Mouse (Mus musculus) heart, embryonic 13.5 days (tissue): ENCODE data around the gene 1700028K03Rik. TPM values are rescaled to one million over a fixed set of nuclear protein-coding genes. Genes with fewer than 3 reads are reported as not detected.

Source experiments
- ATAC-seq: fragments of 200-750 bp; cut with Nextera tagmentation; 2 replicates; pipeline ENCODE4 v1.8.0; 2017; ENCODE audit warnings: moderate TSS enrichment; ENCODE audit not compliant: insufficient number of reproducible peaks, low FRiP score, low TSS enrichment; ENCODE audit errors: extremely low read depth
- H3K27ac ChIP-seq: fragments of 300-500 bp; sonication (generic); replicated peaks from 2 replicates; pipeline ENCODE4 v1.5.1; 2015; ENCODE audit warnings: moderate library complexity, mild to moderate bottlenecking, inconsistent platforms
- H3K27me3 ChIP-seq: fragments of 300-500 bp; sonication (generic); replicated peaks from 2 replicates; pipeline ENCODE4 v1.6.1; 2015; ENCODE audit warnings: mild to moderate bottlenecking, inconsistent platforms
- H3K36me3 ChIP-seq: fragments of 300-500 bp; sonication (generic); 2 replicates; pipeline ENCODE4 v1.6.1; 2015; ENCODE audit warnings: mild to moderate bottlenecking, inconsistent platforms
- H3K4me1 ChIP-seq: fragments of 300-500 bp; sonication (generic); 2 replicates; pipeline ENCODE4 v1.6.1; 2015; ENCODE audit warnings: inconsistent platforms
- H3K4me2 ChIP-seq: fragments of 300-500 bp; sonication (generic); 2 replicates; pipeline ENCODE4 v1.6.1; 2015; ENCODE audit warnings: inconsistent platforms, mild to moderate bottlenecking, moderate library complexity
- H3K4me3 ChIP-seq: fragments of 300-500 bp; sonication (generic); 2 replicates; pipeline ENCODE4 v1.5.1; 2015; ENCODE audit warnings: moderate library complexity, mild to moderate bottlenecking, inconsistent platforms
- H3K9ac ChIP-seq: fragments of 300-500 bp; sonication (generic); 2 replicates; pipeline ENCODE4 v1.6.1; 2015; ENCODE audit warnings: inconsistent platforms, mild to moderate bottlenecking, moderate library complexity
- H3K9me3 ChIP-seq: fragments of 300-500 bp; sonication (generic); 2 replicates; pipeline ENCODE4 v1.6.1; 2016; ENCODE audit warnings: inconsistent platforms
- WGBS: fragments of 180-500 bp; shearing (Covaris S2); methylation state at CpG from one replicate; pipeline ENCODE4 v1.1.7; 2015; ENCODE audit warnings: mixed read lengths; 5-methylcytosine and 5-hydroxymethylcytosine counted together
- polyA plus RNA-seq: library from polyadenylated mRNA; unstranded; fragments of >200 nt; fragmentation: Nextera tagmentation; extraction: Ambion mirVana; gene quantifications from 2 replicates; pipeline ENCODE4 v1.2.1, GENCODE M21; 2015

Gene 1700028K03Rik
- polyA plus RNA-seq: 0.08 and 0.20 TPM in 2 replicates

- Histone ChIP-seq H3K27me3 (no peaks in the 10 kb centered on the region), H3K9ac (no peak within 1 kb of the TSS), H3K4me3 (no peak within 1 kb of the TSS), H3K36me3 (no peaks in the 10 kb centered on the region), H3K4me2 (peak within 1 kb of the TSS; percentile 11), H3K27ac (no peak within 1 kb of the TSS), H3K9me3 (no peaks in the 10 kb centered on the region), H3K4me1 (no peaks in the 10 kb centered on the region)
- WGBS: 65% methylated on average over 15 of the region's 15 CpGs
- ATAC-seq: no peak
Measured at GRCm38 (mm10) chr5:107534581-107534980, at the start of gene 1700028K03Rik. Gene 1700028K03Rik, plus strand, starts transcription at chr5:107534709.

- Histone ChIP-seq H3K4me2 (no peak overlapping the region), H3K27me3 (no peaks in the 10 kb centered on the region), H3K4me1 (peaks cover 9% of the 10 kb centered on the region), H3K27ac (0 out of 2 replicates have a peak overlapping the region, but pooled peaks have one; percentile 12), H3K36me3 (peaks cover 16% of the 10 kb centered on the region), H3K9ac (no peak overlapping the region), H3K9me3 (no peaks in the 10 kb centered on the region), H3K4me3 (no peak overlapping the region)
- ATAC-seq: no peak
- 55% methylated on average over 4 of the region's 4 CpGs for WGBS
Measured at GRCm38 (mm10) chr5:107488996-107489395, 45.5 kb upstream of the 1700028K03Rik start.

GRCm38 (mm10) chr5:107491036-107491435 is 43.5 kb upstream of the 1700028K03Rik start:
- H3K27ac ChIP-seq: no peak overlapping the region
- no peaks in the 10 kb centered on the region for H3K27me3 ChIP-seq
- no peak for ATAC-seq
- peaks cover 3% of the 10 kb centered on the region; the same call in 1 of the 2 replicates for H3K9me3 ChIP-seq
- H3K4me2 ChIP-seq: no peak overlapping the region
- no peak overlapping the region for H3K9ac ChIP-seq
- H3K4me1 ChIP-seq: peaks cover 9% of the 10 kb centered on the region
- 77% methylated on average over 9 of the region's 9 CpGs for WGBS
- peaks cover 21% of the 10 kb centered on the region for H3K36me3 ChIP-seq
- no peak overlapping the region for H3K4me3 ChIP-seq

GRCm38 (mm10) chr5:107492471-107492870 is 42.0 kb upstream of the 1700028K03Rik start:
- Histone ChIP-seq H3K27ac (no peak overlapping the region), H3K4me1 (peaks cover 9% of the 10 kb centered on the region), H3K36me3 (peaks cover 21% of the 10 kb centered on the region), H3K27me3 (no peaks in the 10 kb centered on the region), H3K9me3 (peaks cover 3% of the 10 kb centered on the region; the same call in 1 of the 2 replicates), H3K4me2 (no peak overlapping the region), H3K9ac (no peak overlapping the region), H3K4me3 (no peak overlapping the region)
- no peak for ATAC-seq
- WGBS: 89% methylated on average over 2 of the region's 2 CpGs

- H3K9ac ChIP-seq: no peak overlapping the region
- no peak overlapping the region for H3K4me3 ChIP-seq
- H3K27me3 ChIP-seq: no peaks in the 10 kb centered on the region
- H3K9me3 ChIP-seq: peaks cover 3% of the 10 kb centered on the region; the same call in 1 of the 2 replicates
- ATAC-seq: no peak
- H3K4me2 ChIP-seq: no peak overlapping the region
- H3K36me3 ChIP-seq: peaks cover 21% of the 10 kb centered on the region
- 90% methylated on average over 5 of the region's 5 CpGs for WGBS
- H3K4me1 ChIP-seq: no peaks in the 10 kb centered on the region
- no peak overlapping the region for H3K27ac ChIP-seq
Measured at GRCm38 (mm10) chr5:107494759-107495158, 39.8 kb upstream of the 1700028K03Rik start.

GRCm38 (mm10) chr5:107496047-107496446 is 38.5 kb upstream of the 1700028K03Rik start:
- H3K27me3 ChIP-seq: no peaks in the 10 kb centered on the region
- H3K27ac ChIP-seq: no peak overlapping the region
- no peak for ATAC-seq
- peaks cover 22% of the 10 kb centered on the region for H3K36me3 ChIP-seq
- H3K9ac ChIP-seq: no peak overlapping the region
- WGBS: 82% methylated on average over 2 of the region's 2 CpGs
- peaks cover 3% of the 10 kb centered on the region; the same call in 1 of the 2 replicates for H3K9me3 ChIP-seq
- H3K4me2 ChIP-seq: no peak overlapping the region
- no peaks in the 10 kb centered on the region for H3K4me1 ChIP-seq
- no peak overlapping the region for H3K4me3 ChIP-seq

- H3K9me3 ChIP-seq: peaks cover 3% of the 10 kb centered on the region; the same call in 1 of the 2 replicates
- H3K27me3 ChIP-seq: no peaks in the 10 kb centered on the region
- H3K4me2 ChIP-seq: no peak overlapping the region
- no peak overlapping the region for H3K4me3 ChIP-seq
- no peaks in the 10 kb centered on the region for H3K4me1 ChIP-seq
- no peak for ATAC-seq
- 74% methylated on average over 10 of the region's 10 CpGs for WGBS
- H3K9ac ChIP-seq: no peak overlapping the region
- H3K36me3 ChIP-seq: peaks cover 16% of the 10 kb centered on the region
- H3K27ac ChIP-seq: no peak overlapping the region
Measured at GRCm38 (mm10) chr5:107497519-107498501, 36.7 kb upstream of the 1700028K03Rik start.

- ATAC-seq: no peak
- Histone ChIP-seq H3K9me3 (peaks cover 3% of the 10 kb centered on the region; the same call in 1 of the 2 replicates), H3K27me3 (no peaks in the 10 kb centered on the region), H3K36me3 (peaks cover 16% of the 10 kb centered on the region), H3K4me1 (no peaks in the 10 kb centered on the region), H3K4me2 (no peak overlapping the region), H3K4me3 (no peak overlapping the region), H3K27ac (no peak overlapping the region), H3K9ac (no peak overlapping the region)
- WGBS: 74% methylated on average over 5 of the region's 5 CpGs
Measured at GRCm38 (mm10) chr5:107498806-107499310, 35.7 kb upstream of the 1700028K03Rik start.

GRCm38 (mm10) chr5:107499891-107500535 is 34.5 kb upstream of the 1700028K03Rik start:
- Histone ChIP-seq H3K4me2 (no peak overlapping the region), H3K27ac (no peak overlapping the region), H3K4me1 (no peaks in the 10 kb centered on the region), H3K4me3 (no peak overlapping the region), H3K9me3 (no peaks in the 10 kb centered on the region), H3K9ac (no peak overlapping the region), H3K27me3 (no peaks in the 10 kb centered on the region), H3K36me3 (peaks cover 16% of the 10 kb centered on the region; the same call in 1 of the 2 replicates)
- 86% methylated on average over 5 of the region's 5 CpGs for WGBS
- no peak for ATAC-seq

- Histone ChIP-seq H3K4me3 (no peak overlapping the region), H3K36me3 (peaks cover 23% of the 10 kb centered on the region; the same call in 1 of the 2 replicates), H3K9me3 (no peaks in the 10 kb centered on the region), H3K27me3 (no peaks in the 10 kb centered on the region), H3K4me1 (no peaks in the 10 kb centered on the region), H3K9ac (no peak overlapping the region), H3K27ac (no peak overlapping the region), H3K4me2 (no peak overlapping the region)
- 80% methylated on average over 1 of the region's 1 CpGs for WGBS
- no peak for ATAC-seq
Measured at GRCm38 (mm10) chr5:107500741-107501140, 33.8 kb upstream of the 1700028K03Rik start.

- Histone ChIP-seq H3K27ac (no peak within 1 kb of the TSS), H3K9me3 (no peaks in the 10 kb centered on the region), H3K4me2 (no peak within 1 kb of the TSS), H3K4me3 (no peak within 1 kb of the TSS), H3K27me3 (no peaks in the 10 kb centered on the region), H3K9ac (no peak within 1 kb of the TSS), H3K4me1 (no peaks in the 10 kb centered on the region), H3K36me3 (peaks cover 29% of the 10 kb centered on the region)
- ATAC-seq: no peak
- WGBS: 68% methylated on average over 4 of the region's 4 CpGs
Measured at GRCm38 (mm10) chr5:107507321-107507720, 27.2 kb upstream of the 1700028K03Rik start, which contains the start of gene Gm42669. Gene Gm42669, plus strand, starts transcription at chr5:107507621.
